Mouse (Mus musculus) thymus, adult 2 months (tissue): ENCODE results near the gene Vezf1. TPM values are rescaled to one million over a fixed set of nuclear protein-coding genes. Genes with fewer than 3 reads are reported as not detected.
A peak's percentile ranks its signal among the peaks of the same experiment; 100 is the strongest.

Source experiments
- DNase-seq: peaks from one replicate; pipeline ENCODE4 v3.0.0; 2021
- H3K27ac ChIP-seq: fragments of 200-500 bp; 2 replicates; pipeline ENCODE4 v1.5.1; 2012; ENCODE audit warnings: low read length, control low read depth; ENCODE audit not compliant: control insufficient read depth, insufficient read depth
- H3K27me3 ChIP-seq: fragments of 200-500 bp; 2 replicates; pipeline ENCODE4 v1.6.1; 2012; ENCODE audit warnings: mild to moderate bottlenecking, low read length, moderate library complexity, mixed read lengths; ENCODE audit not compliant: control insufficient read depth, insufficient read depth
- H3K36me3 ChIP-seq: fragments of 200-500 bp; 2 replicates; pipeline ENCODE4 v1.6.1; 2012; ENCODE audit warnings: mild to moderate bottlenecking, low read length, moderate library complexity; ENCODE audit not compliant: control insufficient read depth, insufficient read depth
- H3K4me1 ChIP-seq: fragments of 200-500 bp; replicated peaks from 2 replicates; pipeline ENCODE4 v1.6.1; 2012; ENCODE audit warnings: low read length; ENCODE audit not compliant: control insufficient read depth, insufficient read depth
- H3K4me3 ChIP-seq: fragments of 200-500 bp; 2 replicates; pipeline ENCODE4 v1.5.1; 2012; ENCODE audit warnings: mild to moderate bottlenecking, low read length, control low read depth, moderate library complexity; ENCODE audit not compliant: control insufficient read depth, insufficient read depth
- CTCF ChIP-seq: fragments of 200-500 bp; IDR thresholded peaks from 2 replicates; pipeline ENCODE4 v1.5.1; 2012; ENCODE audit warnings: mild to moderate bottlenecking, control low read depth, low read length, moderate library complexity, borderline replicate concordance; ENCODE audit not compliant: control insufficient read depth, poor library complexity, insufficient read depth; ENCODE audit errors: extremely low read depth
- POLR2A ChIP-seq: fragments of 200-500 bp; IDR thresholded peaks from 2 replicates; pipeline ENCODE4 v1.6.1; 2012; ENCODE audit warnings: mild to moderate bottlenecking, low read length, control low read depth, moderate library complexity; ENCODE audit not compliant: control insufficient read depth, poor library complexity, insufficient read depth; ENCODE audit errors: extremely low read depth
- WGBS: fragments of 180-500 bp; shearing (Covaris S2); methylation state at CpG from one replicate; pipeline ENCODE4 v1.1.7; 2018; 5-methylcytosine and 5-hydroxymethylcytosine counted together
- polyA plus RNA-seq: library from polyadenylated mRNA; depleted of rRNA; stranded (reverse); fragments of >200 nt; gene quantifications from 2 replicates; pipeline ENCODE4 v1.2.3, GENCODE M21; 2012

Vezf1 gene
- polyA plus RNA-seq, 1 experiment, result 35.4 TPM

GRCm38 (mm10) chr11:88099599-88100023 lies 31.5 kb downstream of the Vezf1 start:
- Histone ChIP-seq H3K27me3 (no peaks in the 10 kb centered on the region), H3K4me3 (peak overlapping the region; percentile 82), H3K4me1 (peaks cover 11% of the 10 kb centered on the region), H3K27ac (no peak overlapping the region), H3K36me3 (no peaks in the 10 kb centered on the region)
- peak; percentile 49 for DNase-seq
- no peak for TF ChIP-seq POLR2A
- 0 out of 2 replicates have a peak, but pooled peaks have one; percentile 12 for TF ChIP-seq CTCF
- WGBS, result 1% methylated on average over 38 of the region's 38 CpGs

- H3K27me3 ChIP-seq, result no peaks in the 10 kb centered on the region
- H3K27ac ChIP-seq, result no peak overlapping the region
- no peak overlapping the region for H3K4me3 ChIP-seq
- WGBS, result 63% methylated on average over 4 of the region's 4 CpGs
- TF ChIP-seq POLR2A (no peak), CTCF (no peak)
- no peak for DNase-seq
- H3K36me3 ChIP-seq, result no peaks in the 10 kb centered on the region
- H3K4me1 ChIP-seq, result peaks cover 11% of the 10 kb centered on the region
These were observed 32.1 kb downstream of the Vezf1 start for GRCm38 (mm10) chr11:88100170-88100569.

- WGBS, result 93% methylated on average over 19 of the region's 19 CpGs
- H3K4me3 ChIP-seq, result no peak overlapping the region
- TF ChIP-seq POLR2A (no peak), CTCF (no peak)
- H3K27ac ChIP-seq, result no peak overlapping the region
- no peaks in the 10 kb centered on the region for H3K36me3 ChIP-seq
- peaks cover 14% of the 10 kb centered on the region for H3K4me1 ChIP-seq
- no peaks in the 10 kb centered on the region for H3K27me3 ChIP-seq
- no peak for DNase-seq
These were observed 35.3 kb downstream of the Vezf1 start for GRCm38 (mm10) chr11:88103214-88103941.

- TF ChIP-seq POLR2A, result no peak
- TF ChIP-seq CTCF, result no peak
- peaks cover 13% of the 10 kb centered on the region for H3K4me1 ChIP-seq
- no peak overlapping the region for H3K4me3 ChIP-seq
- no peak for DNase-seq
- H3K27ac ChIP-seq, result no peak overlapping the region
- no peaks in the 10 kb centered on the region for H3K27me3 ChIP-seq
- 70% methylated on average over 6 of the region's 6 CpGs for WGBS
- no peaks in the 10 kb centered on the region for H3K36me3 ChIP-seq
These were observed 37.6 kb downstream of the Vezf1 start for GRCm38 (mm10) chr11:88105494-88106291.

GRCm38 (mm10) chr11:88106292-88106554 lies 38.1 kb downstream of the Vezf1 start:
- TF ChIP-seq POLR2A, result no peak
- TF ChIP-seq CTCF, result no peak
- peaks cover 13% of the 10 kb centered on the region for H3K4me1 ChIP-seq
- no peak overlapping the region for H3K4me3 ChIP-seq
- H3K36me3 ChIP-seq, result no peaks in the 10 kb centered on the region
- no peak for DNase-seq
- no peak overlapping the region for H3K27ac ChIP-seq
- H3K27me3 ChIP-seq, result no peaks in the 10 kb centered on the region
- WGBS, result 96% methylated on average over 8 of the region's 8 CpGs

GRCm38 (mm10) chr11:88107365-88107764 lies 39.3 kb downstream of the Vezf1 start:
- TF ChIP-seq CTCF (no peak), POLR2A (no peak)
- 10% methylated on average over 4 of the region's 4 CpGs for WGBS
- no peak for DNase-seq

More at GRCm38 (mm10) chr11:88107365-88107764, 39.3 kb downstream of the Vezf1 start:
- Histone ChIP-seq H3K36me3 (no peaks in the 10 kb centered on the region), H3K27ac (no peak overlapping the region), H3K4me1 (peaks cover 13% of the 10 kb centered on the region), H3K27me3 (no peaks in the 10 kb centered on the region), H3K4me3 (no peak overlapping the region)
